Mouse (Mus musculus) neural tube, embryonic 11.5 days (tissue): ENCODE measurements around the gene Sel1l. TPM values are rescaled to one million over a fixed set of nuclear protein-coding genes. Genes with fewer than 3 reads are reported as not detected.

Source experiments
- ATAC-seq: fragments of 200-750 bp; cut with Nextera tagmentation; 2 replicates; pipeline ENCODE4 v1.8.0; 2017; ENCODE audit warnings: moderate number of reproducible peaks, mild to moderate bottlenecking, moderate TSS enrichment, moderate library complexity; ENCODE audit not compliant: insufficient read depth, low FRiP score, low TSS enrichment
- DNase-seq: peaks from one replicate; pipeline ENCODE4 v3.0.0-alpha.2; 2015; ENCODE audit warnings: low spot score
- H3K27ac ChIP-seq: fragments of 300-500 bp; sonication (generic); 2 replicates; pipeline ENCODE4 v1.5.1; 2014; ENCODE audit warnings: low read depth, mild to moderate bottlenecking, low read length
- H3K27me3 ChIP-seq: fragments of 300-500 bp; sonication (generic); 2 replicates; pipeline ENCODE4 v1.6.1; 2014; ENCODE audit warnings: mild to moderate bottlenecking, low read length, mixed read lengths; ENCODE audit not compliant: control insufficient read depth, insufficient read depth
- H3K36me3 ChIP-seq: fragments of 300-500 bp; sonication (generic); 2 replicates; pipeline ENCODE4 v1.6.1; 2014; ENCODE audit warnings: mild to moderate bottlenecking, low read length, moderate library complexity, mixed read lengths; ENCODE audit not compliant: control insufficient read depth, insufficient read depth
- H3K4me1 ChIP-seq: fragments of 300-500 bp; sonication (generic); 2 replicates; pipeline ENCODE4 v1.6.1; 2014; ENCODE audit warnings: low read length, mixed read lengths; ENCODE audit not compliant: control insufficient read depth, insufficient read depth
- H3K4me2 ChIP-seq: fragments of 300-500 bp; sonication (generic); 2 replicates; pipeline ENCODE4 v1.6.1; 2014; ENCODE audit warnings: low read depth, mild to moderate bottlenecking, moderate library complexity
- H3K4me3 ChIP-seq: fragments of 300-500 bp; sonication (generic); 2 replicates; pipeline ENCODE4 v1.5.1; 2014; ENCODE audit warnings: low read depth, low read length
- H3K9ac ChIP-seq: fragments of 300-500 bp; sonication (generic); 2 replicates; pipeline ENCODE4 v1.6.1; 2014; ENCODE audit warnings: mild to moderate bottlenecking, low read length
- H3K9me3 ChIP-seq: fragments of 300-500 bp; sonication (generic); 2 replicates; pipeline ENCODE4 v1.6.1; 2016; ENCODE audit warnings: low read length; ENCODE audit not compliant: control insufficient read depth
- WGBS: fragments of 180-500 bp; shearing (Covaris S2); extraction: QIAGEN DNeasy Blood & Tissue Kit; methylation state at CpG from one replicate; pipeline ENCODE4 v1.1.7; 2014; 5-methylcytosine and 5-hydroxymethylcytosine counted together
- polyA plus RNA-seq: library from polyadenylated mRNA; unstranded; fragments of >200 nt; fragmentation: Nextera tagmentation; extraction: Ambion mirVana; gene quantifications from 2 replicates; pipeline ENCODE4 v1.2.1, GENCODE M21; 2014

Sel1l gene
- 92.1 and 98.1 TPM in 2 replicates for polyA plus RNA-seq

DNA sequence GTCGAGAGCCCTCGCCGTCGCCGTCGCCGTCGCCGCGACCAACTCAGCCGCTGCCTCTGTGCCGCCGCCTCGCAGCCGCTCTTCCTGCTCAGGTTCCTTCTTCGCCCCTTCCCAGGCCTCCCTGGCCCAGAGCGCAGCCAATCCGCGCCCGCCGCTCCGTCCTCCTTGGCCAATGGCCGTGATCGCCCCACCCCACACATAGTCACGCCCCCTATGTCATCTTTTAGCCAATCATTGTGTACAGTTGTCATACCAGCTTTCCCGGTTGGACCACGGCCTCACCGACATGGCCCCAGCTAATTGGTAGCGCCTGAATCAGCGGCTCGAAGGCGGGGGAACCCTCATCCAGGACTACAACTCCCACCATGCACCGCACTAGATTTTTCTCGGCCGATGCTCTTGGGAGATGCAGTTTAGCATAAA is at the start of gene Sel1l:
Gene Sel1l (minus strand): TSS at position 113 of the 423 bp plus-strand sequence.
- Histone ChIP-seq H3K27me3 (no peaks in the 10 kb centered on the region), H3K9me3 (no peaks in the 10 kb centered on the region), H3K4me2 (peak within 1 kb of the TSS; percentile 81), H3K4me3 (peak within 1 kb of the TSS; percentile 88), H3K36me3 (no peaks in the 10 kb centered on the region), H3K4me1 (peaks cover 3% of the 10 kb centered on the region; the same call in 1 of the 2 replicates), H3K9ac (peak within 1 kb of the TSS; percentile 87), H3K27ac (peak within 1 kb of the TSS; percentile 35; the same call in 1 of the 2 replicates)
- DNase-seq (peak; percentile 97), ATAC-seq (peak; percentile 100)
- WGBS = 0% methylated on average over 35 of the region's 35 CpGs

DNA sequence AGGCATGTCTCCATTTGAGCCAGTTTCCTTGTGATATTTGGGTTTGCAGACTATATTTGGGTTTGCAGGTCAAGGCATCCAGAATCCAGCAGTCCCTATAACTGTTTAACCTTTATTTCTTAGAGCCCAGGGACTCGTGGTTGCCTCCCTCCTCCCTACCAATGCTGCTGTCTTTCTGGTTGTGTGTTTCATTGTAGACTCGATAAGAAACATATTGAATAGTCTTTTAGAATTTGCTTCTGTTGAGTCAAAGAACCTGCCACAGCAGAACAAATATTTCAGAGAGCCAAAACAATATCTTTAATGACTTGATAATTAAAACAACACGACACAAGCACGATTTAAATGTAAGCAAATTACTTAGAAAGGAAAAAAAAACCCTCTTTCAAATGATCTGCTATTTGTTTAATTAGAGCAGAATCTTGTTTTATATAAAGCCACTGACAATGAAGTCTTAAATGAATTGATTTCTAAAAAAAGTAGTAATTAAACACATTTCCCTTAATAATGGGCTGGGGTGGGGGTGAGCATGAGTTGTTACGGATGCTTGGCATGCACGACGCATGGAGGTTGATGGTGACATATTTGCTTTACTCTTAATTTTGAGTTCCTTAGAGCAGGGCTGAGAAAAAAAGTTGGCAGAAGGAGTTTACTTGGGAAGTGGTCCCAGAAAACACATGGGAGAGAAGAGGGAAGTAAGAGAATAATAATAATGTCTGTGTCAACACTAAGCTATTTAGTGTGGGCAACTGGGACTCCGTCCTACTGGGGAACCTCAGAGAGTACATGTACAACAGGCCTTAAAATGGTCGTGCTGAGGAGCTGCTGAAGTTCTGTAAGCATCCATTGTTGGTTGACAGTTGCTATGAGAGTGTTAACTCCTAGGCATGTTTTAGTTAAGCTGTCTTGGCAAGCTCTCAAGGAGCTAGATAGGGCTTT is 43.9 kb upstream of the Sel1l start:
- no peak for ATAC-seq
- Histone ChIP-seq H3K36me3 (no peaks in the 10 kb centered on the region), H3K4me3 (no peak overlapping the region), H3K9me3 (no peaks in the 10 kb centered on the region), H3K4me1 (no peaks in the 10 kb centered on the region), H3K4me2 (no peak overlapping the region), H3K27me3 (no peaks in the 10 kb centered on the region), H3K27ac (no peak overlapping the region), H3K9ac (no peak overlapping the region)
- DNase-seq = no peak
- WGBS = 89% methylated on average over 9 of the region's 9 CpGs

DNA sequence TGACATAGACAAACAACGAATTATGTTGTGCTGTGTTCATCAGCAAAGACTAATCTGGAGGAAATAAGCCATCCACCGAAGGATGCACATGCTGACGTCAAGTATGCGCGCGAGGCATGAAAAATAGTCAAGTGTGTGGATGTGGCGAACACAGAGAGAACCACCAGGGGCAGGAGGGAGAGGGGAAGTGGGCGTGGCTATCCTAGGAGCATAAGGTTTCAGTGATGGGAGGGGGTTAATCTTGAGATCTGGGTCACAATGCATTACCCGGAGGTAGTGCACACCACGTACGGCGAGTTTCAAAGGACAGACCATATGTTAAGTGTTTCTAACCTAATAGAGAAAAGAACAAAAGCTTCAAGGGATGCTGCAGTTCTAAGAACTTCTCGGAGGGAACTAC is 31.5 kb upstream of the Sel1l start:
- no peaks in the 10 kb centered on the region; the same call in 1 of the 2 replicates for H3K4me1 ChIP-seq
- 80% methylated on average over 13 of the region's 13 CpGs for WGBS
- ATAC-seq (no peak), DNase-seq (no peak)
- H3K9me3 ChIP-seq = no peaks in the 10 kb centered on the region
- no peak overlapping the region for H3K27ac ChIP-seq
- no peak overlapping the region for H3K9ac ChIP-seq
- H3K4me3 ChIP-seq = no peak overlapping the region
- H3K4me2 ChIP-seq = no peak overlapping the region
- no peaks in the 10 kb centered on the region for H3K36me3 ChIP-seq
- no peaks in the 10 kb centered on the region for H3K27me3 ChIP-seq

DNA sequence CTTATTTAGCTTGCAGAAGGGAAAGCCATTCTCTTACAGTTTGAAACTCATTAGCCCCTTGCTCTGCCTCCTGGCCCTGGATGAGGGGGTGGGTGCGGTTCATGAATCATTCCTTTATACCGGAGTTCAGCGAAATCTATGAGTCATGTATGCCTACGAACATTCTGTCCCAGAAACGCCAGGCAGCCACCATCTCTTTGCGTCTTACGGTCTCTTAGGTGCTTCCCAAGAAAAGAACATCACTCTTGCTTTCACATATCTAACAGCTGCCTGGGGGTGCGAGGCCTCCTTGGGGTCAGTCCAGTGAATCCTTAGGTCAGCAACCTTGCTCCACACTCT is 29.9 kb upstream of the Sel1l start:
- Histone ChIP-seq H3K9me3 (no peaks in the 10 kb centered on the region), H3K36me3 (no peaks in the 10 kb centered on the region), H3K4me3 (no peak overlapping the region), H3K4me1 (no peaks in the 10 kb centered on the region; the same call in 1 of the 2 replicates), H3K4me2 (no peak overlapping the region), H3K27me3 (no peaks in the 10 kb centered on the region), H3K27ac (no peak overlapping the region), H3K9ac (no peak overlapping the region)
- DNase-seq = no peak
- no peak for ATAC-seq
- WGBS = 73% methylated on average over 8 of the region's 8 CpGs

DNA sequence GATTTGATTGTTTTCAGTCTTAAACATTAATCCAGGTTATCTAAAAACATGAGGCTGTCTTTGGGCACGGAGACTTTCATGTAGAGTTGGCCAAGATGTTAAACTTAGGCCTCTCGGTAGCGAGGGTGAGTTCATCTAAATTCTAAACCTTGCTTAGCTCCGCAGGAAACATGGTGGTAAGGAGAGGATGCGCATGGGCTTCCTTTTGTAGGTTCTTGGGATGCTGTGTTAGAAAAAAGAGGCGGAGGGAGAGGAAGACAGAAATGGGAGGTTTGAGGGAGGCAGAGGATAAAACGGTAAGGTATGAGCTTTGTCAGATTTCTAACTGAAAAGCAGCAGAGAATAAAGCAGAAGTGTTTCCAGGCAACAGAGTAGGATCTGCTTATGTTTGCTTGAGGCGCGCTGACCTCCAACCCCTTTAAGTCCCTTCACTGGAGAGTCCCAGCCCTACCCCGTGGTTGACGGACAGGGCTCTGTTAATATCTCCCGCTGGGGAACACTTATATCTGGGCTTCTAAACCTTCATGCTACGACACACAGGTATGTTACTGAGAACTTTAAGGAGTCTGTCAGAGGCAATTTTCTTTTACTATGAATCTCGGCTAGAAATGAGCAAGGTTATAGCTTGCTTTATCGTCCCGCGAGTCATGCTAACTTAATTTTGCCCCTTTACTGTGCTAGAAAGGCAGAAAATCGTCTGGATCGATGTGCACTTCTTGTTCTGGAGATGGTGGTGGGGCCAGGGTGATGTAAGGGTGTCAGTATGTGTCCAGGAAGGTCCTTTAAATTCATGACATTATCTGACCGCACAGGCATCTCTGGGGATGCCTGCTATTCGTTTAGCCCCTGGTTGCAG is 29.3 kb upstream of the Sel1l start:
- H3K4me1 ChIP-seq = no peaks in the 10 kb centered on the region; the same call in 1 of the 2 replicates
- 76% methylated on average over 21 of the region's 21 CpGs for WGBS
- no peaks in the 10 kb centered on the region for H3K27me3 ChIP-seq
- ATAC-seq (no peak), DNase-seq (no peak)
- no peak overlapping the region for H3K4me2 ChIP-seq
- H3K9me3 ChIP-seq = no peaks in the 10 kb centered on the region
- H3K4me3 ChIP-seq = no peak overlapping the region
- no peaks in the 10 kb centered on the region for H3K36me3 ChIP-seq
- H3K27ac ChIP-seq = no peak overlapping the region
- no peak overlapping the region for H3K9ac ChIP-seq

DNA sequence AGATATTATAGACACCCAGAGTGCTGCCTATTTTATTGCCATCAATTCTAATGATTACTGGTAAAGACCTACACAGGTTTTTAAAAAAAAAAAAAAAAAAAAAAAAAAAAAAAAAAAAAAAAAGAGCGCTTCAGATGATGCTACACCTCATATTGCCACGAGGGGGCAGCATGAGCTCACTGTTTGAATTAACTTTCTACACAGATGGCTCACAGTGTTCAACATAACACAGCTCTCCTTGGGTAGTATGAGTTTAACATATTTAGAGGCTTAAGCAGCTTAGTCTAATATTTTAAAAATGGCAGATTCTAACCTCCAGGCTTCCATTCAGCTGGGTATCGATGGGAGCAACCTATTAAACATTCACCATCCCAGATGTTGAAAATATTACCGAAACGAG is 28.7 kb upstream of the Sel1l start:
- 51% methylated on average over 5 of the region's 5 CpGs for WGBS
- no peak overlapping the region for H3K27ac ChIP-seq
- H3K4me1 ChIP-seq = no peaks in the 10 kb centered on the region; the same call in 1 of the 2 replicates
- H3K36me3 ChIP-seq = no peaks in the 10 kb centered on the region
- no peak overlapping the region for H3K4me3 ChIP-seq
- no peak overlapping the region for H3K4me2 ChIP-seq
- H3K9ac ChIP-seq = no peak overlapping the region
- DNase-seq (peak; percentile 33), ATAC-seq (no peak)
- no peaks in the 10 kb centered on the region for H3K9me3 ChIP-seq
- H3K27me3 ChIP-seq = no peaks in the 10 kb centered on the region

DNA sequence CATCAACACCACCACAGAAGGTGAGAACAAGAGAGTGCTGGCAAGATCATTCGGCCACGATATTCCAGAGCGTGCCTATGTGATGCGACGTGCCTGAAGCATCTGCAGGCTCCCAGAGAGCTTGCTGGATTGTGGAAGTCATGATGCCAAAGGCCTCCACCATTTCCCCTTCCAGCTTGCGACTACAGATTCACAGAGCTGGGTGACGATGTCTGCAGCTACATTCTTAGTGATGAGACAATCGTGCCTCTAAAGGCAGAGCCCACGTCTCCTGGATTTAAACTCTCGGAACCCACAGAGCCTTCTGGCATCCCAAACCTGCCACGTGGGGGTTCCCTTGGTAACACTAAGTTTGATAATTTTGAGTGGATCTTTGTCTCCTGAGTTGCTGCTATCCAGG is 21.7 kb upstream of the Sel1l start:
- WGBS = 93% methylated on average over 11 of the region's 11 CpGs
- no peaks in the 10 kb centered on the region for H3K27me3 ChIP-seq
- no peak overlapping the region for H3K4me3 ChIP-seq
- DNase-seq (no peak), ATAC-seq (no peak)
- H3K9me3 ChIP-seq = no peaks in the 10 kb centered on the region
- no peaks in the 10 kb centered on the region for H3K4me1 ChIP-seq
- H3K4me2 ChIP-seq = no peak overlapping the region
- no peak overlapping the region for H3K27ac ChIP-seq
- no peaks in the 10 kb centered on the region for H3K36me3 ChIP-seq
- no peak overlapping the region for H3K9ac ChIP-seq

DNA sequence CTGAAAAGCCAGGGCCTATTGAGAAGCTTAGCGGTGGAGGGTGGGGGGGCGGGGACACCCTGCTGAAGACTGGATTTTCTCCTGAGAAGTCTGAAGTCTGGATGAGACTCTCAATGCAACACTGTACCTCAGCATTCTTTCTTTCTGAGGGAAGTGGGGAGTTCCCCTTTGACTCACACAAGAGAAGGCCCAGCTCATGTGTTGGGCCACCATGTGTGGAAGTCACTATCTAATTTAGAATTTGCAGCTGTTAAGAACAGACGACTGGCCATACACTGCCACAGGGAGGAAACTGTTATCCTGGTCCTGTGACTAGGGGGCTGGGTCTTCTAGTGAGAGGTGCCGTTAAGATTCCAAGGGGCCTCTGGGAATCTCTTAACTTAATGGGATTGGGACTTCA is 20.4 kb upstream of the Sel1l start:
- H3K9ac ChIP-seq = no peak overlapping the region
- H3K9me3 ChIP-seq = no peaks in the 10 kb centered on the region
- no peak overlapping the region for H3K4me3 ChIP-seq
- no peaks in the 10 kb centered on the region for H3K27me3 ChIP-seq
- no peak for DNase-seq
- no peak overlapping the region for H3K4me2 ChIP-seq
- H3K4me1 ChIP-seq = no peaks in the 10 kb centered on the region
- H3K36me3 ChIP-seq = no peaks in the 10 kb centered on the region
- ATAC-seq = no peak
- no peak overlapping the region for H3K27ac ChIP-seq
- WGBS = 73% methylated on average over 4 of the region's 4 CpGs
